Mouse (Mus musculus) heart, embryonic 16.5 days (tissue): Measurements from ENCODE around the gene Fam129a. TPM values are rescaled to one million over a fixed set of nuclear protein-coding genes. Genes with fewer than 3 reads are reported as not detected.

Experiments
- ATAC-seq: fragments of 200-750 bp; cut with Nextera tagmentation; replicated peaks from 2 replicates; pipeline ENCODE4 v1.8.0; 2017; ENCODE audit warnings: moderate number of reproducible peaks; ENCODE audit not compliant: insufficient read depth, low FRiP score; ENCODE audit errors: extremely low read depth
- H3K27ac ChIP-seq: fragments of 300-500 bp; sonication (generic); 2 replicates; pipeline ENCODE4 v1.5.1; 2014; ENCODE audit warnings: mild to moderate bottlenecking, low read length, control low read depth, moderate library complexity
- H3K27me3 ChIP-seq: fragments of 300-500 bp; sonication (generic); 2 replicates; pipeline ENCODE4 v1.6.1; 2014; ENCODE audit warnings: low read length, mixed read lengths; ENCODE audit not compliant: control insufficient read depth, insufficient read depth
- H3K36me3 ChIP-seq: fragments of 300-500 bp; sonication (generic); 2 replicates; pipeline ENCODE4 v1.6.1; 2014; ENCODE audit not compliant: control insufficient read depth, insufficient read depth
- H3K4me1 ChIP-seq: fragments of 300-500 bp; sonication (generic); 2 replicates; pipeline ENCODE4 v1.6.1; 2014; ENCODE audit warnings: low read length, mixed read lengths; ENCODE audit not compliant: control insufficient read depth, insufficient read depth
- H3K4me2 ChIP-seq: fragments of 300-500 bp; sonication (generic); 2 replicates; pipeline ENCODE4 v1.6.1; 2014; ENCODE audit warnings: low read depth, mild to moderate bottlenecking, control low read depth, low read length
- H3K4me3 ChIP-seq: fragments of 300-500 bp; sonication (generic); 2 replicates; pipeline ENCODE4 v1.5.1; 2014; ENCODE audit warnings: mild to moderate bottlenecking, control low read depth, low read length
- H3K9ac ChIP-seq: fragments of 300-500 bp; sonication (generic); 2 replicates; pipeline ENCODE4 v1.6.1; 2014; ENCODE audit warnings: low read length, control low read depth
- H3K9me3 ChIP-seq: fragments of 300-500 bp; sonication (generic); replicated peaks from 2 replicates; pipeline ENCODE4 v1.6.1; 2016; ENCODE audit warnings: low read length; ENCODE audit not compliant: control insufficient read depth
- WGBS: fragments of 180-500 bp; shearing (Covaris S2); extraction: QIAGEN DNeasy Blood & Tissue Kit; methylation state at CpG from one replicate; pipeline ENCODE4 v1.1.7; 2014; 5-methylcytosine and 5-hydroxymethylcytosine counted together
- polyA plus RNA-seq: library from polyadenylated mRNA; unstranded; fragments of >200 nt; fragmentation: Nextera tagmentation; extraction: Ambion mirVana; gene quantifications from 2 replicates; pipeline ENCODE4 v1.2.1, GENCODE M21; 2015

The Fam129a gene
- polyA plus RNA-seq, 1 experiment from 2014 or later, result 13.7 TPM

- H3K4me1 ChIP-seq, result peaks cover 19% of the 10 kb centered on the region
- H3K9me3 ChIP-seq, result no peaks in the 10 kb centered on the region
- peaks cover 17% of the 10 kb centered on the region for H3K36me3 ChIP-seq
- H3K4me2 ChIP-seq, result no peak overlapping the region
- no peaks in the 10 kb centered on the region for H3K27me3 ChIP-seq
- no peak overlapping the region for H3K9ac ChIP-seq
- H3K4me3 ChIP-seq, result no peak overlapping the region
- ATAC-seq, result no peak
- H3K27ac ChIP-seq, result no peak overlapping the region
- WGBS, result 68% methylated on average over 2 of the region's 2 CpGs
Measured at GRCm38 (mm10) chr1:151758991-151759390, 188.0 kb downstream of the Fam129a start.

- Histone ChIP-seq H3K9ac (no peak overlapping the region), H3K4me1 (peaks cover 7% of the 10 kb centered on the region), H3K36me3 (peaks cover 17% of the 10 kb centered on the region), H3K27ac (no peak overlapping the region), H3K4me2 (no peak overlapping the region), H3K27me3 (no peaks in the 10 kb centered on the region), H3K4me3 (no peak overlapping the region), H3K9me3 (no peaks in the 10 kb centered on the region)
- no peak for ATAC-seq
- WGBS, result 58% methylated on average over 3 of the region's 3 CpGs
Measured at GRCm38 (mm10) chr1:151764236-151764635, 193.2 kb downstream of the Fam129a start.

- Histone ChIP-seq H3K9ac (no peak overlapping the region), H3K27me3 (no peaks in the 10 kb centered on the region), H3K9me3 (no peaks in the 10 kb centered on the region), H3K4me1 (peaks cover 7% of the 10 kb centered on the region), H3K27ac (no peak overlapping the region), H3K36me3 (peaks cover 16% of the 10 kb centered on the region), H3K4me3 (no peak overlapping the region), H3K4me2 (no peak overlapping the region)
- ATAC-seq, result no peak
- WGBS, result 68% methylated on average over 2 of the region's 2 CpGs
Measured at GRCm38 (mm10) chr1:151766166-151766565, 195.2 kb downstream of the Fam129a start.

- H3K4me2 ChIP-seq, result no peak overlapping the region
- H3K27ac ChIP-seq, result no peak overlapping the region
- no peaks in the 10 kb centered on the region for H3K27me3 ChIP-seq
- WGBS, result 89% methylated on average over 3 of the region's 3 CpGs
- H3K36me3 ChIP-seq, result peaks cover 15% of the 10 kb centered on the region
- no peak overlapping the region for H3K9ac ChIP-seq
- no peaks in the 10 kb centered on the region for H3K9me3 ChIP-seq
- ATAC-seq, result no peak
- H3K4me1 ChIP-seq, result peaks cover 7% of the 10 kb centered on the region
- H3K4me3 ChIP-seq, result no peak overlapping the region
Measured at GRCm38 (mm10) chr1:151766976-151767654, 196.1 kb downstream of the Fam129a start.

- Histone ChIP-seq H3K27ac (no peak overlapping the region), H3K9ac (no peak overlapping the region), H3K27me3 (no peaks in the 10 kb centered on the region), H3K9me3 (no peaks in the 10 kb centered on the region), H3K4me3 (no peak overlapping the region), H3K36me3 (peaks cover 9% of the 10 kb centered on the region), H3K4me2 (no peak overlapping the region), H3K4me1 (no peaks in the 10 kb centered on the region)
- 91% methylated on average over 3 of the region's 3 CpGs for WGBS
- no peak for ATAC-seq
Measured at GRCm38 (mm10) chr1:151769200-151769913, 198.4 kb downstream of the Fam129a start.

Other genes with a start within 250 kb of the Fam129a start
- 360 and 367 TPM in 2 replicates for gene Ivns1abp, start 226.7 kb upstream of the Fam129a start, polyA plus RNA-seq
- 13.4 and 14.6 TPM in 2 replicates for gene Swt1, start 142.7 kb upstream of the Fam129a start, polyA plus RNA-seq
- 41.2 and 45.6 TPM in 2 replicates for gene Trmt1l, start 142.6 kb upstream of the Fam129a start, polyA plus RNA-seq
- 57.6 and 64.7 TPM in 2 replicates for gene Rnf2, start 70.2 kb upstream of the Fam129a start, polyA plus RNA-seq
- gene Edem3, start 184.2 kb downstream of the Fam129a start, polyA plus RNA-seq, result 9.8 and 11.6 TPM in 2 replicates